Mouse (Mus musculus): ENCODE measurements at regions not wholly inside any gene's neighbourhood (a gene's known extent, or its start where the extent isn't known, plus 50 kb on each side); places are given as distances from the start of the nearest gene placed in this dataset.

DNA sequence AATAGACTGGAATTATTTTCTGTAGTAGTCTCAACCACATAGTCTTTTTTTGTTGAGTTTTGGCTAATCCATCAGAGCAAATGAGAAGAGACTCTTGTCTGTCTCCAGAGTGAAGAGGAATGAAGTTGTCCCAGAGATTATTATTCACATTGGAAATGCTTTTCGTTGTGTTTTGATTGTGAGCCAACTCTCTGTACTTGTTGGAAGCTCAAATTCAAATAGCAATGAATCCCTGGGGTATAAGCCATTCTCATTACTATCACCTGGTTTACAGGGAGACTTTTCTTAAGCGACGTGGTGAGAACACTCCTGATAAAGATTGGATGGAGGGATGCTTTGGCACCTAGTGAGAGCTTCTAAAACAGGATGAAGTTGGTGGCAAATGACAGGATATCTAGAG, 459.3 kb upstream of the Jag1 start:
- no peak for TF ChIP-seq EP300 (IDR thresholded peaks at IDR 0.05; ENCODE audit: low read depth)
- TF ChIP-seq CTCF (IDR thresholded peaks at IDR 0.05; ENCODE audit: low read depth) = no peak

Data from liver, embryonic 14.5 days (tissue).